Mouse (Mus musculus) lung, embryonic 14.5 days (tissue): ENCODE measurements around the gene Lypd6b. TPM values are rescaled to one million over a fixed set of nuclear protein-coding genes. Genes with fewer than 3 reads are reported as not detected.

Experiments used
- ATAC-seq: fragments of 200-750 bp; cut with Nextera tagmentation; 2 replicates; pipeline ENCODE4 v1.8.0; 2017; ENCODE audit warnings: mild to moderate bottlenecking, moderate TSS enrichment, moderate library complexity; ENCODE audit not compliant: insufficient read depth
- DNase-seq: peaks from one replicate; pipeline ENCODE4 v3.0.0-alpha.2; 2015
- H3K27ac ChIP-seq: fragments of 300-500 bp; sonication (generic); 2 replicates; pipeline ENCODE4 v1.5.1; 2014; ENCODE audit warnings: low read depth, mild to moderate bottlenecking, moderate library complexity
- H3K27me3 ChIP-seq: fragments of 300-500 bp; sonication (generic); 2 replicates; pipeline ENCODE4 v1.6.1; 2014; ENCODE audit warnings: low read length, control low read depth; ENCODE audit not compliant: insufficient read depth
- H3K36me3 ChIP-seq: fragments of 300-500 bp; sonication (generic); 2 replicates; pipeline ENCODE4 v1.6.1; 2014; ENCODE audit warnings: control low read depth; ENCODE audit not compliant: insufficient read depth
- H3K4me1 ChIP-seq: fragments of 300-500 bp; sonication (generic); 2 replicates; pipeline ENCODE4 v1.6.1; 2014; ENCODE audit warnings: antibody characterized with exemption, control low read depth; ENCODE audit not compliant: insufficient read depth
- H3K4me2 ChIP-seq: fragments of 300-500 bp; sonication (generic); 2 replicates; pipeline ENCODE4 v1.6.1; 2014; ENCODE audit warnings: mild to moderate bottlenecking
- H3K4me3 ChIP-seq: fragments of 300-500 bp; sonication (generic); 2 replicates; pipeline ENCODE4 v1.5.1; 2014; ENCODE audit warnings: low read depth, low read length
- H3K9ac ChIP-seq: fragments of 300-500 bp; sonication (generic); 2 replicates; pipeline ENCODE4 v1.6.1; 2014
- H3K9me3 ChIP-seq: fragments of 300-500 bp; sonication (generic); 2 replicates; pipeline ENCODE4 v1.6.1; 2016; ENCODE audit warnings: low read depth, low read length, control low read depth
- CTCF ChIP-seq: IDR thresholded peaks from 2 replicates; pipeline ENCODE4 v1.5.1; 2016; ENCODE audit warnings: antibody characterized with exemption, low read depth
- WGBS: fragments of 180-500 bp; shearing (Covaris S2); extraction: QIAGEN DNeasy Blood & Tissue Kit; methylation state at CpG from one replicate; pipeline ENCODE4 v1.1.7; 2014; 5-methylcytosine and 5-hydroxymethylcytosine counted together
- polyA plus RNA-seq: library from polyadenylated mRNA; unstranded; fragments of >200 nt; fragmentation: Nextera tagmentation; extraction: Ambion mirVana; gene quantifications from 2 replicates; pipeline ENCODE4 v1.2.1, GENCODE M21; 2014

The Lypd6b gene
- polyA plus RNA-seq, 1 experiment from 2014 or later: 1.2 TPM

GRCm38 (mm10) chr2:49851977-49852376 is 64.5 kb downstream of the Lypd6b start:
- ATAC-seq (no peak), DNase-seq (no peak)
- H3K4me3 ChIP-seq: no peak overlapping the region
- H3K4me2 ChIP-seq: no peak overlapping the region
- H3K27ac ChIP-seq: no peak overlapping the region
- H3K9me3 ChIP-seq: no peaks in the 10 kb centered on the region
- H3K9ac ChIP-seq: no peak overlapping the region
- no peaks in the 10 kb centered on the region for H3K36me3 ChIP-seq
- no peaks in the 10 kb centered on the region for H3K27me3 ChIP-seq
- TF ChIP-seq CTCF: no peak
- peaks cover 8% of the 10 kb centered on the region for H3K4me1 ChIP-seq

- peak overlapping the region; percentile 51 for H3K4me2 ChIP-seq
- DNase-seq: peak; percentile 68
Observed at GRCm38 (mm10) chr2:49856161-49856564, 68.7 kb downstream of the Lypd6b start.

GRCm38 (mm10) chr2:49856584-49856983 is 69.1 kb downstream of the Lypd6b start:
- ATAC-seq (0 out of 2 replicates have a peak, but pooled peaks have one; percentile 16), DNase-seq (no peak)
- H3K27me3 ChIP-seq: no peaks in the 10 kb centered on the region
- no peak overlapping the region for H3K27ac ChIP-seq
- no peaks in the 10 kb centered on the region for H3K36me3 ChIP-seq
- H3K4me1 ChIP-seq: peaks cover 8% of the 10 kb centered on the region
- H3K4me3 ChIP-seq: no peak overlapping the region
- WGBS: 39% methylated on average over 5 of the region's 5 CpGs
- no peak for TF ChIP-seq CTCF
- H3K4me2 ChIP-seq: peak overlapping the region; percentile 51
- no peaks in the 10 kb centered on the region for H3K9me3 ChIP-seq
- H3K9ac ChIP-seq: no peak overlapping the region

More at GRCm38 (mm10) chr2:49856161-49856564, 68.7 kb downstream of the Lypd6b start:
- no peak for TF ChIP-seq CTCF
- peaks cover 8% of the 10 kb centered on the region for H3K4me1 ChIP-seq
- no peak overlapping the region for H3K9ac ChIP-seq
- WGBS: 29% methylated on average over 10 of the region's 10 CpGs
- ATAC-seq: peak; percentile 55; the same call in 1 of the 2 replicates
- no peaks in the 10 kb centered on the region for H3K36me3 ChIP-seq
- no peaks in the 10 kb centered on the region for H3K9me3 ChIP-seq
- no peak overlapping the region for H3K4me3 ChIP-seq
- H3K27me3 ChIP-seq: no peaks in the 10 kb centered on the region
- H3K27ac ChIP-seq: no peak overlapping the region

- Histone ChIP-seq H3K9ac (no peak overlapping the region), H3K4me1 (peaks cover 8% of the 10 kb centered on the region), H3K36me3 (no peaks in the 10 kb centered on the region), H3K4me3 (no peak overlapping the region), H3K9me3 (no peaks in the 10 kb centered on the region), H3K27me3 (no peaks in the 10 kb centered on the region), H3K27ac (no peak overlapping the region), H3K4me2 (peak overlapping the region; percentile 12; the same call in 1 of the 2 replicates)
- TF ChIP-seq CTCF: no peak
- ATAC-seq (no peak), DNase-seq (peak; percentile 20)
- WGBS: 27% methylated on average over 11 of the region's 11 CpGs
Observed at GRCm38 (mm10) chr2:49860219-49860962, 72.9 kb downstream of the Lypd6b start.

GRCm38 (mm10) chr2:49860969-49861592 is 73.6 kb downstream of the Lypd6b start:
- no peak for TF ChIP-seq CTCF
- 20% methylated on average over 12 of the region's 12 CpGs for WGBS
- Histone ChIP-seq H3K4me2 (peak overlapping the region; percentile 12; the same call in 1 of the 2 replicates), H3K27me3 (no peaks in the 10 kb centered on the region), H3K9ac (no peak overlapping the region), H3K4me3 (no peak overlapping the region), H3K36me3 (no peaks in the 10 kb centered on the region), H3K4me1 (peaks cover 4% of the 10 kb centered on the region; the same call in 1 of the 2 replicates), H3K27ac (no peak overlapping the region), H3K9me3 (no peaks in the 10 kb centered on the region)
- ATAC-seq (peak; percentile 50; the same call in 1 of the 2 replicates), DNase-seq (peak; percentile 25)

- H3K9me3 ChIP-seq: no peaks in the 10 kb centered on the region
- 36% methylated on average over 8 of the region's 8 CpGs for WGBS
- no peak for DNase-seq
- no peaks in the 10 kb centered on the region for H3K27me3 ChIP-seq
- H3K27ac ChIP-seq: no peak overlapping the region
- H3K36me3 ChIP-seq: no peaks in the 10 kb centered on the region
- no peak overlapping the region for H3K9ac ChIP-seq
- no peaks in the 10 kb centered on the region for H3K4me1 ChIP-seq
- H3K4me2 ChIP-seq: no peak overlapping the region
- H3K4me3 ChIP-seq: no peak overlapping the region
- no peak for TF ChIP-seq CTCF
- no peak for ATAC-seq
Observed at GRCm38 (mm10) chr2:49861658-49862057, 74.2 kb downstream of the Lypd6b start.

GRCm38 (mm10) chr2:49868116-49868858 is 80.8 kb downstream of the Lypd6b start:
- H3K9me3 ChIP-seq: no peaks in the 10 kb centered on the region
- 73% methylated on average over 9 of the region's 9 CpGs for WGBS
- no peak overlapping the region for H3K4me3 ChIP-seq
- H3K27ac ChIP-seq: no peak overlapping the region
- no peaks in the 10 kb centered on the region for H3K36me3 ChIP-seq
- ATAC-seq: no peak
- H3K4me2 ChIP-seq: no peak overlapping the region
- no peaks in the 10 kb centered on the region for H3K4me1 ChIP-seq
- TF ChIP-seq CTCF: no peak
- no peaks in the 10 kb centered on the region for H3K27me3 ChIP-seq
- no peak for DNase-seq
- H3K9ac ChIP-seq: no peak overlapping the region
